Mouse (Mus musculus) cerebellum, postnatal 36 days (tissue): ENCODE data around the gene Fam3b.

Source experiments
- DNase-seq, 2 experiments: peaks; one replicate each; pipeline ENCODE4 v3.0.0; 2021 to 2022; ENCODE audit warnings: mixed read lengths in 2 of 2

Fam3b gene

DNA sequence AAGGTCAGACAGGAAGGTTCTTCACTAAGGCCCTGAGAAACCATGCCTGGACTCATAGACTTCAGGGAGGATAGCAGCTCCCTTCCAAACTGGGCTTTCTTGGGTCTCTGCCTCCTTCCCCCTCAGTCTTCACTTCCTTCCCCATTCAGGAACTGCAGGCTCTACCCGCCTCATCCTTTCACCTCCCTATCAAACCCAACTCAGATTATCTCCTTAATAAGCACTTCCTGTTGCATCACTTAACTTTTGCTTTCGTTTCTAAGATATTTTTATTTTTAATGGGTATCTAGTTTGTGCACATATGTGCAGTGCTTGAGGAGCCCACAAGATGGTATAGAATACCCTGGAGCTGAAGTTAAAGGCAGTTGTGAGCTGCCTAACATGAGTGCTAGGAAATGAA lies 36.0 kb downstream of the Fam3b start:
- no peak for DNase-seq

DNA sequence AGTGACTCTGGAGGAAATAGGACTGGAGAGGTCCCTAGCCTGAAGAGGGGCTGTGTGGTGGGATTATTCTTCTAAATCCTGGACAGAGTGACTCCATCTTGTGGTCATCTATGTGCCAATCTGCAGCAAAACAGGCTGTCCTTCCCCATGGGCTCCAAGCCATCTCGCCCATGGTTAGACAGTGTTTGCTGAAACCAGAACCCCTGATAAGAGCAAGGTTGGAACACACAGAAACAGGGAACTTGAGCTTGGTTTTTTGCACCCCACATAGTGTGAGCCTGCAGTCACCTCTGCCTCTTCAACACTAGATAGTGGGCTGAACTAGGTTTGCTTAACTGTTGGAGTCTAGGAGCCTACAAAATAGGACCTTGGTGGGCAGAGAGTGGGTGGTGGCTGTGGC lies 38.1 kb downstream of the Fam3b start:
- DNase-seq: no peak

DNA sequence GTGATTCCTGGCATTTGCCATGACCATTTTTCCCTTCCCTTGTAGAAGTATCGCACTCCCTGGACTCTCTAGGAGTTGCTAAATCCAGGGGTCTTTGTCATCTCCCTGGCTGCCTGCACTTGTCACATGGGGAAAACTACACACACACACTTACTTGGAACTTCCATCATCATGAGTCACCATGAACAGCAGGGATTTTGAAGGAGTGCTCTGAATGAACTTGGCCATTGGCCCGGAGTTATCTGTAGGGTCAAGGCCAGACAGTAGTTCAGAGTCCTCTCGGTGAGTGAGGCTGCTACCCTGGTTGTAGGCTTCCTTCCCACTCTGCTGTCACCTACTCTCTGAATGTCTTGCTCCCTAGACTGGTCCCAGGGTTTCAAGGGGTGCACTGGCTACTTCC lies 39.0 kb downstream of the Fam3b start:
- no peak for DNase-seq

DNA sequence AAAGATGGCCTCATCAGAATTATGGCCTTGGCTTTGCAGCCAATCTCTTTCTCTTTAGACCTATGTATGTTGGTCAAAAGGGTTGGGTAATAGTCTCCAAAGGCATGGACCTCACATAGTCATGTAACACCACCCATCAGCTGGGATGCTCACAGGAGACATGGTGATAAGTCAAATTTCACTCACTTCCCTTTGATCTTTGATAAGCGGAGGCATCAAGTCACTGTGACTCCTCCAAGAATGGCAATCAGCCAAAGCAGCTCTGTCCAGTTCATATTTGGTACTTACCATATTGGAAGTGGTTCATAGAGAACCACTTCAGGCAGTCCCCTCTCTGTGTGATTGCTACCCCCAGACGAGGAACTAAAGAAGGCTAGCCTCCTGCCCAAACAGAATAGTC lies 39.9 kb downstream of the Fam3b start:
- no peak for DNase-seq

DNA sequence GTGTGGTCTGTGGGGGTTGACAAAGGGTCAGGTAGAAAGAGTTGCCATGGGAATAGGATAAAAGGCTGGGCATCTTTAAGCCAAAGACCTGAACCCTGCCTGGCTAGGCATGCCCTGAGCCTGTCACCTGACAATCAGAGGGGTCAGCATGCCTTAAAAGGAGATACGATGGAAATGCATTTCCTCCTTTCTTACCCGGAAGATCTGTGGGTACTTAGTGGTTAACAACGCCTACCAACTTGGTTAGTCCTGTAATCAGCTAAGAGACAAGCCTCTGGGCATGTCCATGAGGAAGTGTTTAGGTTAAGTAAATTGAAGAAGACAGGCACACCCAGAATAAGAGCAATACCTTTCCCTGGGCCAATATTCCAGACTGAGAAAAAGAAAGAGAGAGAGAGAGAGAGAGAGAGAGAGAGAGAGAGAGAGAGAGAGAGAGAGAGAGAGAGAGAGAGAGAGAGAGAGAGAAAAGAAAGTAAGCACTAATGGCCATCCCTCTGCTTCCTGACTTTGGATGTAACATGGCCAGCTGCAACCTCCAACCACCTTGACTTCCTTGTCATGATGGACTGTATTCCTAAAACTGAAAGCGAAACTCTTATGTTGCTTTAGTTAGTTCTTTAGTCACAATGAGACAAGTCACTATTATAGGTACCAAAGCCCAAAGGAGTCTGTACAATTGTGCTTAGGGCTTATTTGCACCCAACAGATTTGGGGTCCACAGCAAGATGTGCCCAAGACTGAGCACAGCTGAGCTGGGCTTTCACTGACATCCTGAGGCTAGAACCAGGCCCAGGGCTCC lies 46.4 kb downstream of the Fam3b start:
- no peak for DNase-seq

DNA sequence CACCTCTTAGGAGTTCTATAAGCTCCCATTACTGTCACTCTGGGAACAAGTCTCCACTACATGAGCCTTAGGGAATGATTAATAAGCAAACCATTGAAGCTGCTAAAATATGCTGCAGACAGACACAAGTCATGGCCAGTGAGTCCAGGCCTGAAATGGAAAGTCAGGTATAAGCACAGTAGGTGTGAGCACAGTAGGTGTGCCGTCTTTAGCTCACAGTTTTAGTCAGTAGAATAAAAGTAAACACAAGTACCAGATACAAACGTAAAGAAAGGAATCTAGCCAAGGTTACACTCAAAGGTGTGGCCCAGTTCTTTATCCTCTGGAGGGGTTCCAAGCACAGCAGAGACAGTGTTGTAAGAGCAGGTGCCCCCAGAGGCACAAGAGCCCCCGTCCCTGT lies 47.1 kb downstream of the Fam3b start:
- DNase-seq: no peak

DNA sequence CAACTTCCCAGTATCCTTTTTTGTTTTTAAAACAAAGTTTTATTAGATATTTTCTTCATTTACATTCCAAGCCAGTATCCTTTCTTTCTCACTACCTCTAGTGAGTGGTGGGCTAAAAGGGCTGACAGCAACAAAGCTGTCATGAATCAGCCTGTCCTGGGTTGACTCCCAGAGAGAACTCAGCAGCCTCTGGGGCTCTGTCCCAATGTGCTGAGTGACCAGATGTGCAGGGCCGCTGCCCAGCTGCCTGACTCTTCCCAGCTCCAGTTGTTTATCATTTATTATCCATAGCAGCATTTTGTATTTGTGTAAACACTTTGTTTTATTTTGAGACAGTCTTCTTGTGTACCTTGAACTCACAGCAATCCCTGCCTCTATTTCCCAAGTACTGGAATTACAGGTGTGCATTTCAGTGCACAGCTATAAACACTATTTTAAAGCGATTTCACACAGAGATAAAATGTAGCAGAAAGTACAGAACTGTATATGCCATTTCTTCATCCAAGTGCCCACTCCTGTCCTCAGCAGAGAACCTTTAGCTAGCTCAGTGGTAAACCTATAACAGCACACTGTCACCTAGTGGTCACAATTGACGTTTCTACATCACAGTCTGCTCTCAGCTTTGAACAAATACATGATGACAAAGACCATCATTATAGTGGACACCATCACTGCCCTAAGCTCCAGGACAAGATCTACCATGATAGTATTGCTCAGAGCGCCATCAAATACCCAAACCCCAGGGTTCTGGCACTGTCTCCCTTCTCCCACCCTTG lies 48.2 kb downstream of the Fam3b start:
- no peak for DNase-seq

DNA sequence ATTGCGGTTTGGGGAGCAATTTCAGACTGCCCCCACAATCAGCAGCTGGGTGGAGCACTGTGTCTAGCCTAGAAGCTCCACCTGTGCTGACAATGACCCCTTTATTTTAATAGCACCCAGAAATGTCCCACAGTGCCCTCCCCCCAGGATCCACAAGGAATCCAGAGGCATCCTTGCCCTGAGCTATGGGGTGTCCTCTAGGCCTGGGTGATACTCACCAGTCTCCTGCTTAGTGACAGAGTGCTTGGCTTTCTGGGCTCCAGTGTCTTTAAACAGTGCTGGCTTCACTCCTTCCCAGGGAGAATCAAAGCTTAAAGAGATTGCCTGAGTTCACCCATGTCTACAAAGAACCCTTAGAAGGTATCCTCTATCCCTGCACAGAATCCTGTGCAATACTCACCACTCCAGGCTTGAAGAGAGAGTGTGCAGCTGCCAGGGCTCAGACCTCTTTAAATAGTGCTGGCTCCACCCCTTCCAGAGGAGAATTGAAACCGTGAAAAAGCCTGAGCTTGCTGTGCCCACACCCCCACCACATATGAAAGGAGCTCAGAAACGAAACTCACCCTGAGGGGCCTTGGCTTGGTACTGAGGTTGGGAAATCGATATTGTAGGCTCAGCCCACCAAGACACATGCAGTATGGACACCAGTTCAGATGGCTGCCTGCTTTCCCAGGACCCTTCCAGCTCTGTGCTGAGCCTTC lies 52.0 kb downstream of the Fam3b start, which contains the start of gene Mx1:
Gene Mx1, minus strand, starts transcription at position 427 of the 701 bp plus-strand sequence.
- DNase-seq: no peak

DNA sequence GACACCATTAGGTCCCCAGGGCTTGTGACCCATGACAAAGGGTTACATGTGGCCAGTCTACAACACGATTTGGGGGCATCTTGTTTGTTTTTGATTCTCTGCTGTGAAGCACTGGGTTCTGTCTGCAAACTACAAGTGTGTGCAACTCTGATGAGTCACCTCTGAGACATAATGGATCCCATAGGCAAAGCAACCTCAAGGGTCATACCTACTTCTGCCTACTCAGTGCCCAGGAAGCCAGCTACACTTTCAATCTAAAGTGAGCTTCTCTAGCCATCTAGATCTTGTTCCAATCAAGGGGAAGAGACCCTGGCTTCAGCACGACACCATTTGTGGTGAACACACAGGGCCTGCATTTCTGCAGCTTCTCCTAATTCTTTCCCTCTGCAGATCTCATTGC lies 53.3 kb downstream of the Fam3b start:
- no peak for DNase-seq

DNA sequence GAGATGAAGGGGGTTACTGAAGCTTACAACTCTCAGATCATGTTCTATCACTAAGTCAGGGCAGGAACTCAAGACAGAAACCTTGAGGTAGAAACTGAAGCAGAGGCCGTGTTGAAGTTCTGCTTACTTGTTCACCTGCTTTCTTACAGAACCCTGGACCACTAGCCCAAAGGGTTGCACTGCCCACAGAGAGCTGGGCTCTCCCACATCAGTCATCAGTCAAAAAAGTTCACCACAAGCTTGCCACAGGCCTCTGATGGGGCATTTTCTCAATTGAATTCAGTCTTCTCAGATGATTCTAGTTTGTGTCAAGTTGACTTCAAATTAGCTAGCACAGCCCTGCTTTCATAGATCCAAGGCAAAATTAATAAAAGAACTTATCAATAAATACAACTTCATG lies 54.8 kb downstream of the Fam3b start:
- no peak for DNase-seq

DNA sequence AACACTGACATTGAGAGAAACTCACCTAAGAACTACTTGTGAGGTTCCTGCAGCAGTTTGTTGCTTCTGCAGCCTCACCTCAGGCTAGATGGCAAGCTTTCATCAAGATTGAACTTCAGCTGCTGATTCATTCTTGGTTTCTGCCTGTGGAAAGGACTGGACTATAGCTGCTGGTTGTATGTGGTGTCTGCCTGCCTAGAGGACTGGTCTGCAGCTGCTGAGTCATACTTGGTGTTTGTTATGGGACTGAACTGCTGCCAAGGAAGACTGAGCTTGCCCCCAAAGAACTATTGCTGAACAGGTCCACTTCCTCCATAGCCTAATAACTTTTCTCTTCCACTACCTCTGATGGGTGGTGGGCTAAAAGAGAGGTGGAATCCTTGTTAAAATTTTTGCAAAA lies 67.2 kb downstream of the Fam3b start:
- DNase-seq: no peak

DNA sequence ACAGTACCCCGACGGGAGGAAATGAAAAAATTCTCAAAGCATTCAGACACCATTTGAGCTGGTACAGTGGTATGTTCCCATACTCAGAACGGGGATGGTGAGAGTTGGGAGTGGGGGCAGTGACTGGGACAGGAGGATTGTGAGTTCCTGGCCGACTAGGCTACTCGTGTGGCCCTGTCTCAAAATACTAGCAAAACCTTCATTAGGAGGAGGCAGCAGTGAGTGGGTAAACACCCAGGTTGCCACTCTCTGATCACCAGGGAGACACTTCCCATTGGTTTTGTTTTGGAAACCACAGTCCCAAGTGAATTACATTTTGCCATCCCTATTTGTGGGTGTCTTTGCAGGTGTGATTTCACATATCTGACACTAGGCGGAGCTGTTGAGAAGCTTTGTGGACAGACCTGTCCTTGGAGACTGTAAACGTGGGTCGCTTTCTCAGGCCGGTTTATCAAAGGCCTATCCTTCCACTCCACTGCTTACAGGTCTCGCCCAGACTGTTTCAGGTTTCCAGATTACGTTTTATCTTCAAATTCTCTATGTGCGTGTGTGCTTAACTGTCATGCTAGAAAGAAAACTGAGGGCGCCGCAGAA lies 70.8 kb downstream of the Fam3b start:
- peak in 1 of 2 experiments; percentile 32 for DNase-seq

DNA sequence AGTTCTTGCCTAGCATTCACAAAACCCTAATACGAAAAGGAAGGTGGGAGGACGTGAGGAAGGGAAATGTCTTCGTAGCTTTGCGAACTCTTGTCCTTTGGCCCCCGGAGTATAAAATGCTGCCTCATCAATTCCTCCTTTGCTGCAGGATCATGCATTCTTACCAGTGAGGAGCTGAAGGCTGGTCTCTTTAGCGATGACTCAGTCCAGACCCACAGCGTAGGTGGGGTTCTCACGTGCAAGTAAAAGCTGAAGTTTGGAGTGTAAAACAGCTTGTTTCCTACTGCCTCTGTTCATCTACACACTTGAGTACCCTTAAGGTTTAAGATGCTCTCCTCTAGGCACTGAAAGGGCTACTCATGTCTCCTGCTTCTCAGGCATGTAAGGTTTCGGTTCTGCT lies 72.6 kb downstream of the Fam3b start:
- DNase-seq: no peak

DNA sequence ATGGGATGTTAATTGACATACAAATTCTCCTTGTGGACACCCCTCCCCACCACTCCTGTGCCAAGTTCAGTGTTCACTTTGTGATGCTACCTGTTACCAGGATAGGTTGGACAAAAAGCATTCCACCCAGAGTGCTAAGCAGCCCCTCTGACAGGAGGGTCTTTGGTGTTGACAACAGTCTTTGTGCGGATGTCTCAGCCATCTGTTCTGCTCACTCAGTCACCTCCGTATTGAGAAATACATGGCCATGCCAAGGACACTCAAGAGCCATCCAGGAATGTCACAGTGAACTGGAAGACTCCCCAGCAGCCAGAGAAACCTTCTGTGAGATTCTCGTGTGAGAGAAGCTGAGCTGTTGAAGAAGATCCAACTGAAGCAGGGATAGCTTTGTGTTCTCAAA lies 76.4 kb downstream of the Fam3b start:
- DNase-seq: no peak

DNA sequence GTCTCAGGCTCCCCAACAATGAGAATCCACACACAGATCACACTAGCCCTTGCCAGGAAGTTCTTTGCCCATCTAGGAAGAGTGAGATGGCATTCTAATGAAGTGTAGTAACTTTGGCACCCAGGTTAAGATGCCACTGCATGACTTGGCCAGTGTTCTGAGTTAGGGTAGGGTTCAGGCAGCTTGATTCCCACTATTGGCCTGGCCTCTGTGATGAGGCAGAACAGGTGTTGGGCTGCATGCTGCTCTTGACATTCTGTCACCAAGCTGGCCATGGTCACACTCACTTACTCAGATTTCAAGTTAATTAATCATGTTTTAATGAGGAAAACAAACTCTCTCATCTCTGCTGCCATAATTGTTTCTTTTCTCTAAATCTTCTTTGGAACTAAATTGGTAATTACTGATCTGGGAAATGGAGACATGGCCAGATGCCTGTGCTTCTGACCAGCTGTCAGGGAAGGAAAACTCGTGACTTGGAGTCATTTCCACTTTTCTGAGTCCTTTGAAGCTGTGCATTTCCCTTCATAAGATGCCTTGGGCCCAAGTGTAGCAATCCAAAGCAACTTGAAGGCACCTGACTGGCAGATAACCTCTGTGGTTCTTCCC lies 77.1 kb downstream of the Fam3b start:
- no peak for DNase-seq

DNA sequence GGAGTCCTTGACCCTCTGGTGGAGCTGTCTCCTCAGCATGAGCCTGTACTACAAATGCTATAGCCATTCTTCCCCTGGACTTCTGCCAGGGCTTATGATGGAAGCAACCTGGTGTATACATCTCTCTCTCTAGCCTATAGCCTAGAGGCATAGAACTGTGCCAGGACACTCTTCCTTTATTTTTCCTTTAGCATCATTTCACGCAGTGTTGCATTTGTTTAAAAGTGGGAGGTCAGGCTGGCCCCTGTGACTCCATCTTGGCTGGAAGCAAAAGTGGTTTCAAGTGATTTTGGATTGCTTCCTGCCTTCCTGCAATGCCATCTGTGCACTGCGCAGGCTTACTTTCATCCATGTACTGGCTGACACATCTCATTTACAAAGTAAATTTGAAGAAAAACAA lies 80.4 kb downstream of the Fam3b start:
- peak; percentile 30 to 36 for DNase-seq

DNA sequence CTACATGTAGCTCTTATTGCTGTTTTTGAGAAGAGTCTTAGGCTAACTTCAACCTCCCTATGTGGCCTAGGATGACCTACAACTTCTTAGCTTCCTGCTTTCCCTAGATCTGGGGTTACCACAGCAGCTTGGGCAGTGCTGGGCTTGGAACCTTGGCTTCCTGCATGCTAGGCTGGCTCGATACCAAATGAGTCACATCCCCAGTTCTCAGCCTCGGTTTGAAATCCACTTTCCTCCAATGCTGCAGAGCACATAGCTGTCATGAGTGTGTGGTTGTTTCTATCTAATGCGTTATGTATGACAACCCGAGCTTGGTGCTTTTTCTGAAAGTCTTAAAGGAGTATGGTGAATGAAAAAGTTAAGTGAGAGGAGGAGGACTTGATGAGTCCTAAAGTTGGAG lies 83.3 kb downstream of the Fam3b start:
- DNase-seq: peak; percentile 26 to 41

DNA sequence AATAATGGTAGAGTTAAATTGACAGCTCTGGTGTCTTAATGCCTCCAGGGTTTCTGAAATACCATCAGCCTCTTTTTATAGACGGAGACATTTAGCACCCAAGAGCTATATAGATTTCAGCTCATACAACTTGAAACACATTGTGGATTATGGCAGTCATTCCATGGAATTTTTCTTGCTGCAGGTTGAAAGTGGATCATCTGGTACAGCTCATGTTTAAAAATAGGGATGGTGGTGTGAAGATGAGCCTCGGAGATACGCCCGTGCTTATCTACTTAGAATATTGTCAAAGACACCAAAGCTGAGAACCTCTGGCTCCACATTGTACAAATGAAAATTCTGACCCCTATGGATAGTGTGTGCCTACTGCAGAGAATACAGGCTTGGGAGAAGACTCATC lies 84.5 kb downstream of the Fam3b start:
- no peak for DNase-seq

DNA sequence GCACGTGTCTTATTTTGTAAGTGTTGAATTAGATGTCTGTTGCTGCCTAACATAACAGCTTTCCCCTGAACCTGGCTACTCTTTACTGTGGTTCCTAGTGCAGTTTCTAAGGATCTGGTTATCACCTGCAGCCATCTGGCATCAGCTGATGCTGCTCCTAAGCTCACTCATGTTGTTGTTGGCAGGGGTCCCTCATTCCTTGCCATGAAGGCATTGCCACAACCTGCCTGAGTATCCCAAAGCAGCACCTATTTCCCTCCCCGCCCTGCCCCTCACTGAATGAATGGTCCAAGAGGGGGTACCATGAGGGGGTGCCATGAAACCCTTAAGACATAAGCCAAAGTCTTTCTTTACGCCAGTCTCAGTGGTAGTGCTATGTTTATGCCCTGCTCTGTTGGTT lies 86.6 kb downstream of the Fam3b start:
- DNase-seq: no peak

DNA sequence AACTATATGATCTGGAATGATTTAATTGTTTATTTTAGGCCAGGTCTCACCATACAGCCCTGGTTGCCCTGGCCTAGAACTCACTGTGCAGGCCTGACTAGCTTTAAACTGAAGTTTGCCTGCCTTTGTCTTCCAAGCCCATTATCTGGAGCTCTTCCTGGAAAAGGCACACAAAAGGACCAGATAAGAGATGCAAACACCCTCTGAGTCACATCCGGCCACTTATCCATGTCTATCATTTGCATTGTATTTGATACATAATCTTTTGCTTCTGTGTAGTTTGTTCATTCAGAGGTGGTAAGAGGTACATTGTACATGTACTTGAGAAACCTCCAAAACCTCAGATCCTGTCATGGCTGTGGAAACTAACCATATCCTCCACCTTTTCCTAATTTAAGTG lies 91.0 kb downstream of the Fam3b start:
- no peak for DNase-seq

DNA sequence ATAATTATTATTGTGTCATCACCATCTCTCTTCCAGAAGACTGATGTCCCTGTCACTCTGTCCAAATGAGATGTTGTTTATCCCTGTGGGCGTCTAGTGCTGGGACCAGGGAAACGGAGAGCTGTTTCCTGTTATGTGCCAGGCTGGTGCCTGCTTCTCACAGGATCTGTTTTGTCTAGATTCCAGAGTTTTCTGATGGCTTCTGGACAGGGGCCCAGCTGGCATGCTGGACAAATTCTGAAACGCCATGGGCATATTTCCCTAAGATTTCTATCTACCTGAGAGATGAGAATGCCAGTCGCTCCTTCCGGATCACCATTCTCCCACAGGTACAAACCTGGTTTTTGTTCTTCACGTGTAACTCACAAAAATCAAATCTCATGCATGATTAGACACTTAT lies 92.9 kb downstream of the Fam3b start:
- DNase-seq: peak; percentile 21 to 30
